10 mouse cellular contexts compared by ENCODE assay signal in the genomic region with DNA sequence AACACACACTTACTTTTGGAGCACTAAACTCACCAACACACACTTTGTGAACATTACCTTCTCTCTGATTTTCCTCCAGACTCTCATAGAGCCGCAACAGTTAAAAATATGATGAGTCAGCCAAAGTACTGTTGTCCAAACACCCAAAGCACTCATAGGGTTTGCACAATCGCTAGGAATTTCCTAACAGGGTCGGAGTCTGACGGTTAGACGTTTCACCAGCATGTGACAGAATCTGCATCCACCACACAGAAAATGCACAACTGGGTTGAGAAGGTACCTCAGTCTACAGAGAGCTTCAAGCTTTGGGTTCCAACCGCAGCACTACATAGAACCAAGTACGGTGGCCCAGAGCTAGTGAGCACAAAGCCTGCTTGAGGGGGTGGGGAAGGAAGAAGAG.
A peak's percentile ranks its signal among the peaks of the same experiment; 100 is the strongest.
DNase-seq lines count a peak whose midpoint lies in the region; ATAC-seq and TF ChIP-seq lines count a peak whose summit lies in the region.
"Had no signal": no experiment of that assay in that cellular context is flagged by ENCODE, and none has a peak within 500 bp of the region (broad histone marks: within the 10 kb centered on the region; RNA-seq: fewer than 3 reads in every experiment).

No protein-coding gene starts in this region.

- H3K9ac ChIP-seq in intestine, embryonic 15.5 days = no peak overlapping the region
- H3K9ac ChIP-seq: hindbrain, embryonic 13.5 days had no signal

- no peak overlapping the region for H3K27ac ChIP-seq in intestine, embryonic 15.5 days
- H3K27ac ChIP-seq in cerebellum, adult 2 months (ENCODE audit: insufficient read depth, low read length) = no peak overlapping the region
- H3K27ac ChIP-seq: heart, adult 2 months; hindbrain, embryonic 13.5 days had no signal

- H3K36me3 ChIP-seq in intestine, embryonic 15.5 days = no peaks in the 10 kb centered on the region
- H3K36me3 ChIP-seq: hindbrain, embryonic 13.5 days had no signal

- H3K4me3 ChIP-seq in intestine, embryonic 15.5 days (replicated peaks) = no peak overlapping the region
- H3K4me3 ChIP-seq in cerebellum, adult 2 months (replicated peaks; ENCODE audit: insufficient read depth, low read depth, low read length) = no peak overlapping the region
- H3K4me3 ChIP-seq: heart, adult 2 months; hindbrain, embryonic 13.5 days had no signal

- ATAC-seq in intestine, embryonic 15.5 days = peak; percentile 52; the same call in 1 of the 2 replicates

- H3K4me2 ChIP-seq in intestine, embryonic 15.5 days (replicated peaks) = no peak overlapping the region
- H3K4me2 ChIP-seq: hindbrain, embryonic 13.5 days had no signal

- intact Hi-C loops in left cerebral cortex, postnatal 14 days (cut with DNase I) = no loop called here

- DNase-seq in urinary bladder, postnatal 14 days (ENCODE audit: low spot score) = peak; percentile 47
- DNase-seq in urinary bladder, adult 2 months (ENCODE audit: low spot score) = no peak
- DNase-seq in lung, postnatal 25 days (ENCODE audit: low spot score) = peak; percentile 85
- DNase-seq in cerebellum, adult 8-10 months = no peak
- no peak for DNase-seq in left cerebral cortex, postnatal 14 days (ENCODE audit: low spot score in 2 of 2)
- DNase-seq in cerebellum, adult 2 months = no peak
- DNase-seq in cerebellum, adult 9-10 months = no peak

- no peaks in the 10 kb centered on the region for H3K9me3 ChIP-seq in intestine, embryonic 15.5 days
- H3K9me3 ChIP-seq: hindbrain, embryonic 13.5 days had no signal

- H3K27me3 ChIP-seq in intestine, embryonic 15.5 days (replicated peaks) = no peaks in the 10 kb centered on the region
- H3K27me3 ChIP-seq in cerebellum, adult 2 months (ENCODE audit: control insufficient read depth, insufficient read depth, low read length) = no peaks in the 10 kb centered on the region
- H3K27me3 ChIP-seq: hindbrain, embryonic 13.5 days had no signal

- no peak for TF ChIP-seq CTCF in cerebellum, adult 2 months (IDR thresholded peaks at IDR 0.05; ENCODE audit: borderline replicate concordance, insufficient read depth, low read depth, low read length)

- no peaks in the 10 kb centered on the region for H3K4me1 ChIP-seq in intestine, embryonic 15.5 days (replicated peaks)
- no peaks in the 10 kb centered on the region for H3K4me1 ChIP-seq in cerebellum, adult 2 months (ENCODE audit: control insufficient read depth, insufficient read depth, low read length)
- H3K4me1 ChIP-seq: hindbrain, embryonic 13.5 days had no signal

- TF ChIP-seq POLR2A in cerebellum, adult 2 months (IDR thresholded peaks at IDR 0.05; ENCODE audit: borderline replicate concordance, insufficient read depth, low read length) = no peak

- 78% methylated on average over 7 of the region's 7 CpGs for WGBS in intestine, embryonic 15.5 days
- 90% methylated on average over 7 of the region's 7 CpGs for WGBS in cerebellum, adult 2 months

Comparison
In these comparisons a context has a peak if more than half of its experiments do, and no peak if none do; other contexts are left out.
1. DNase-seq: peak in urinary bladder, postnatal 14 days (single experiment) and lung, postnatal 25 days (single experiment); none in urinary bladder, adult 2 months (single experiment), cerebellum, adult 8-10 months (single experiment), left cerebral cortex, postnatal 14 days (0 of 2), cerebellum, adult 2 months (0 of 2) and cerebellum, adult 9-10 months (single experiment).